Mouse (Mus musculus): ENCODE data around the gene Cald1. TPM values are rescaled to one million over a fixed set of nuclear protein-coding genes. Genes with fewer than 3 reads are reported as not detected.

Cald1 gene
- polyA plus RNA-seq, 1 experiment: 20.8 TPM

GRCm38 (mm10) chr6:34674897-34675296 is 76.6 kb downstream of the Cald1 start:
- H3K27ac ChIP-seq (ENCODE audit: insufficient read depth, low read length): no peak overlapping the region
- no peak overlapping the region for H3K4me3 ChIP-seq (ENCODE audit: insufficient read depth, low read length)
- no peak for TF ChIP-seq CTCF (IDR thresholded peaks at IDR 0.05; ENCODE audit: extremely low read depth, insufficient read depth, low read length)
- no peaks in the 10 kb centered on the region for H3K4me1 ChIP-seq (ENCODE audit: control insufficient read depth, insufficient read depth, low read length)

GRCm38 (mm10) chr6:34682126-34682525 is 83.8 kb downstream of the Cald1 start:
- H3K4me1 ChIP-seq (ENCODE audit: control insufficient read depth, insufficient read depth, low read length): no peaks in the 10 kb centered on the region
- no peak overlapping the region for H3K4me3 ChIP-seq (ENCODE audit: insufficient read depth, low read length)
- TF ChIP-seq POLR2A (IDR thresholded peaks at IDR 0.05; ENCODE audit: extremely low read depth, insufficient read depth, low read length): no peak
- TF ChIP-seq CTCF (IDR thresholded peaks at IDR 0.05; ENCODE audit: extremely low read depth, insufficient read depth, low read length): no peak
- H3K27ac ChIP-seq (ENCODE audit: insufficient read depth, low read length): no peak overlapping the region

DNA sequence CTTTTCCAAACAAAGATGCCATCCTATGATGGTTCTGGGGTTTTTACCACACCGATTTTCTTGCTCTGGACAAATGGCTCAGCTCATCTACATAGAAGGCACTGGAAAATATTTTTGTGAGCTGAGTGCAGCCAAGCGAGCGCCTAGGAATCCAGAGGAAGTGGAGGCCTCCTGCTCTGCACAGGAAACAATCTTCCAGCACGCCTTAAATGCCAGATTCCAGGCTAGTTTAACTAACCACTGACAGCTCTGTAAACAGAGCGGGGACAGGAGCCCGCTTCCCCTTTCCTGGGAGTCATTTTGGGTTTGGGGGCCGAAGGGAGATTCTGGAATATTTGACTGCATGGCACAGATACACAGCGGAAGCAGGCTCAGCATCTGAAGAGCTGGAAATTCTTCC is 86.6 kb downstream of the Cald1 start:
- Histone ChIP-seq H3K4me1 (ENCODE audit: control insufficient read depth, insufficient read depth, low read length) (no peaks in the 10 kb centered on the region), H3K27ac (ENCODE audit: insufficient read depth, low read length) (no peak overlapping the region), H3K4me3 (ENCODE audit: insufficient read depth, low read length) (no peak overlapping the region)
- TF ChIP-seq POLR2A (IDR thresholded peaks at IDR 0.05; ENCODE audit: extremely low read depth, insufficient read depth, low read length) (no peak), CTCF (IDR thresholded peaks at IDR 0.05; ENCODE audit: extremely low read depth, insufficient read depth, low read length) (no peak)

GRCm38 (mm10) chr6:34688971-34689370 is 90.7 kb downstream of the Cald1 start:
- no peak overlapping the region for H3K4me3 ChIP-seq (ENCODE audit: insufficient read depth, low read length)
- TF ChIP-seq POLR2A (IDR thresholded peaks at IDR 0.05; ENCODE audit: extremely low read depth, insufficient read depth, low read length) (no peak), CTCF (IDR thresholded peaks at IDR 0.05; ENCODE audit: extremely low read depth, insufficient read depth, low read length) (no peak)
- no peak overlapping the region for H3K27ac ChIP-seq (ENCODE audit: insufficient read depth, low read length)
- H3K4me1 ChIP-seq (ENCODE audit: control insufficient read depth, insufficient read depth, low read length): no peaks in the 10 kb centered on the region

- no peak overlapping the region for H3K27ac ChIP-seq (ENCODE audit: insufficient read depth, low read length)
- TF ChIP-seq CTCF (IDR thresholded peaks at IDR 0.05; ENCODE audit: extremely low read depth, insufficient read depth, low read length) (no peak), POLR2A (IDR thresholded peaks at IDR 0.05; ENCODE audit: extremely low read depth, insufficient read depth, low read length) (no peak)
- H3K4me3 ChIP-seq (ENCODE audit: insufficient read depth, low read length): no peak overlapping the region
Observed at GRCm38 (mm10) chr6:34691416-34691815, 93.1 kb downstream of the Cald1 start.

GRCm38 (mm10) chr6:34694096-34694495 is 95.8 kb downstream of the Cald1 start:
- no peak overlapping the region for H3K27ac ChIP-seq (ENCODE audit: insufficient read depth, low read length)
- no peak overlapping the region for H3K4me3 ChIP-seq (ENCODE audit: insufficient read depth, low read length)
- no peaks in the 10 kb centered on the region for H3K4me1 ChIP-seq (ENCODE audit: control insufficient read depth, insufficient read depth, low read length)
- TF ChIP-seq POLR2A (IDR thresholded peaks at IDR 0.05; ENCODE audit: extremely low read depth, insufficient read depth, low read length) (no peak), CTCF (IDR thresholded peaks at IDR 0.05; ENCODE audit: extremely low read depth, insufficient read depth, low read length) (no peak)

More at GRCm38 (mm10) chr6:34691416-34691815, 93.1 kb downstream of the Cald1 start:
- H3K4me1 ChIP-seq (ENCODE audit: control insufficient read depth, insufficient read depth, low read length): no peaks in the 10 kb centered on the region

- Histone ChIP-seq H3K27ac (ENCODE audit: insufficient read depth, low read length) (no peak overlapping the region), H3K4me3 (ENCODE audit: insufficient read depth, low read length) (no peak overlapping the region), H3K4me1 (ENCODE audit: control insufficient read depth, insufficient read depth, low read length) (peaks cover 2% of the 10 kb centered on the region; the same call in 1 of the 2 replicates)
- TF ChIP-seq CTCF (IDR thresholded peaks at IDR 0.05; ENCODE audit: extremely low read depth, insufficient read depth, low read length) (no peak), POLR2A (IDR thresholded peaks at IDR 0.05; ENCODE audit: extremely low read depth, insufficient read depth, low read length) (no peak)
Observed at GRCm38 (mm10) chr6:34703421-34704120, 105.3 kb downstream of the Cald1 start.

- no peak overlapping the region for H3K4me3 ChIP-seq (ENCODE audit: insufficient read depth, low read length)
- no peak for TF ChIP-seq POLR2A (IDR thresholded peaks at IDR 0.05; ENCODE audit: extremely low read depth, insufficient read depth, low read length)
- no peak for TF ChIP-seq CTCF (IDR thresholded peaks at IDR 0.05; ENCODE audit: extremely low read depth, insufficient read depth, low read length)
Observed at GRCm38 (mm10) chr6:34707521-34707920, 109.2 kb downstream of the Cald1 start.

GRCm38 (mm10) chr6:34708650-34709265 is 110.5 kb downstream of the Cald1 start:
- Histone ChIP-seq H3K4me1 (ENCODE audit: control insufficient read depth, insufficient read depth, low read length) (peaks cover 2% of the 10 kb centered on the region; the same call in 1 of the 2 replicates), H3K27ac (ENCODE audit: insufficient read depth, low read length) (no peak overlapping the region), H3K4me3 (ENCODE audit: insufficient read depth, low read length) (peak overlapping the region; percentile 43)
- TF ChIP-seq POLR2A (IDR thresholded peaks at IDR 0.05; ENCODE audit: extremely low read depth, insufficient read depth, low read length) (no peak), CTCF (IDR thresholded peaks at IDR 0.05; ENCODE audit: extremely low read depth, insufficient read depth, low read length) (no peak)

More at GRCm38 (mm10) chr6:34707521-34707920, 109.2 kb downstream of the Cald1 start:
- H3K4me1 ChIP-seq (ENCODE audit: control insufficient read depth, insufficient read depth, low read length): peaks cover 2% of the 10 kb centered on the region; the same call in 1 of the 2 replicates
- no peak overlapping the region for H3K27ac ChIP-seq (ENCODE audit: insufficient read depth, low read length)

DNA sequence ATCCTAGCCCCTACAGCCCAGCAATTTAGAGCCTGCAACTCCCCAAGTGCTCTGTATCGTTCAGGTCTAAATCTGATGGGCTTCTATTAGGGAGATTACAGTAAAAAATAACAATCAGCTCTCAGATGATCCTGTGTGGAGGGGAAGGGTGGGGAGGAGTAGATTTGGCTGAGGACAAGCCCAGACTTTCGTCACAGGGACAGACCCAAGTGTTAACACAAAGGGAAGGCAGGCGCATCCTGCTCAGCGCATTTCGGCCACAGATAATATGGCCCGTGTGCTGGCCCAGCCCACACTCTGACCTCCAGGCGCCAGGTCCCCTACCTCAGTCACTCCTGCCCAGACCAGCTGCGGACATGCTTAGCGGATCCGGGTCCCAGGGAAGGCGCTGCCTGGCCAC is 111.0 kb downstream of the Cald1 start:
- peak; percentile 66 for TF ChIP-seq POLR2A (IDR thresholded peaks at IDR 0.05; ENCODE audit: extremely low read depth, insufficient read depth, low read length)
- TF ChIP-seq CTCF (IDR thresholded peaks at IDR 0.05; ENCODE audit: extremely low read depth, insufficient read depth, low read length): no peak

More for the DNA sequence above, 111.0 kb downstream of the Cald1 start:
- Histone ChIP-seq H3K4me1 (ENCODE audit: control insufficient read depth, insufficient read depth, low read length) (peaks cover 2% of the 10 kb centered on the region; the same call in 1 of the 2 replicates), H3K4me3 (ENCODE audit: insufficient read depth, low read length) (peak overlapping the region; percentile 43), H3K27ac (ENCODE audit: insufficient read depth, low read length) (no peak overlapping the region)

All from cortical plate, adult 2 months (tissue).